Mouse (Mus musculus) thymus, postnatal 36 days (tissue): ENCODE measurements around the gene Inka2.
A peak's percentile ranks its signal among the peaks of the same experiment; 100 is the strongest.
"Not testable (repeated sequence)": the region's sequence is repeated elsewhere in the genome, so short reads cannot be mapped to it uniquely, and the experiment has no call there.

ENCODE experiments used
- DNase-seq, 2 experiments: peaks; one replicate each; pipeline ENCODE4 v3.0.0; 2022; ENCODE audit warnings: mixed read lengths in 2 of 2

Inka2 gene

DNA sequence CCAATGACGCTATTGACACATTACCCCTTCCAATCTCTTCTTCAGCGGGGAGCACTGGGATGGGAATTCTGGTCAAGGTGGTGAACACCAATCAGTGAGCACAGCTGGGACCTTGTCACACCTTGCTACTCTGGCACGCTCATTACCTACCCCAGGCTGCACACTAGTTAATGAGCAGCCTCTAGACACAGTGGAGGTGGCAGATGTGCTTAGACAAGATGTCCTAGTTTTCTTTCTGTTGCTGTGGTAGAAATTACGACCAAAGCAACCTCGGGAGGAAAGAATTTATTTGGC lies 7.3 kb upstream of the Inka2 start:
- DNase-seq, result no peak

DNA sequence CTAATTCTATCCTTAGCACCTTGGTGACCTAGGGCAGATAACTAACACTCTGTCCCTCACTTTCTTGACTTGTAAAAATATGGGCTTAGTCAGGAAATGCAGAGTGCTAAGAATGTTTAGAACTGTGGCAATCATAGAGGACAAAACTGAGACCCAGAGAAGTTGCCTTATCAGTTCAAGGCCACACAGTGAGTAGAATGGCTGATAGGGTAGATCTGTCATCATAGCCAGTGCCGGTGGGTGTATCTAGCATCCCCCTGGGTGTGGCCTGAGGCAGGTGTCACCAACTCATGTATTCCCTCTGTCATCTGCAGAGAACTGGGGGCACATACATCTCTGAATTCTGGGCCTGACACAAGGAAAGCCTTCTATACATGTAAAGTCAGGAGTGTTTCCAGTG lies 6.1 kb upstream of the Inka2 start:
- DNase-seq, result no peak

DNA sequence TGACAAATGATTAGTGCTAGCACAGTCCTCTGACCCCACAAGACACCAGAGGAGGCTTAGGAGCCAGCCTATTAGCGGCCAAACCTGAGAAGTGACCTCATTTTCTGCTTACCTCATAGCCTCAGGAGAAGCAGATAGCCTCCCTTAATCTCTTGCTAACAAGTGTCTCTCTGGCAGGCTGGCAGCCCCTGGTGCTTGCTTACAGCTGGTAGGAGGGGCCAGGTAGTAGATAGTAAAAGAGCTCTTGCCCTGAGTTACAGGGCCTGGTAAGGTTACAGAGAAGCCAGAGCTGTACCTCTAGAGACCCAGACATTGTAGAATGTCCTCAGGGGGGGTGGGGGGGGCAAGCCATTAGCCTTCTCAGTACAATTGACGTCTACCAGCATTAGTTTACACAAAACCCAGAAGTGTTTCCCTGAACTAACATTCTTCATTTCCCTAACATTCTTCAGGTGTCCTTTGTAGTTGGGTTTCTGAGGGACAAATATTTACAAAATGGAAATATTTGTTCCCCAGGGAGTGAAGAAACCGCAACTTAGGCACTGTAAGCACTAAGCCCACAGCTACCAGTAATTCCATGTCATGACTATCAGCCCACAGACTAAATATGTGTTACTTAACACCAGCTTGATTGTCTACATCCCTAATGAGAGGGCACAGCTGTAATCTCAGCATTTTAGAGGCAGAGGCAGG lies 5.0 kb upstream of the Inka2 start:
- no peak for DNase-seq

DNA sequence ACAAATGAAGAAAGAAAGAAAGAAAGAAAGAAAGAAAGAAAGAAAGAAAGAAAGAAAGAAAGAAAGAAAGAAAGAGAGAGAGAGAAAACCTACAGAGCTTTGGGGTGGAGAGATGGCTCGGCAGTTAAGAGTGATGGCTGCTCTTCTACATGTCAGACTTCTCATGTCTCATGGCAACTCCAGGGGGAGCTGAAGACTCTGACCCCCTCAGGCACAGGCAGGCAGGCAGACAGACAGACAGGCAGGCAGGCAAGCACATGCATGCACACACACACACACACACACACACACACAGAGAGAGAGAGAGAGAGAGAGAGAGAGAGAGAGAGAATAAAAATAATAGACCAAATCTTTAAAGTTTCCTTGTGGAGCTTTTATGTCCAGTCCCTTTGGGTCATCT lies 3.6 kb upstream of the Inka2 start:
- DNase-seq, result not testable (repeated sequence)

DNA sequence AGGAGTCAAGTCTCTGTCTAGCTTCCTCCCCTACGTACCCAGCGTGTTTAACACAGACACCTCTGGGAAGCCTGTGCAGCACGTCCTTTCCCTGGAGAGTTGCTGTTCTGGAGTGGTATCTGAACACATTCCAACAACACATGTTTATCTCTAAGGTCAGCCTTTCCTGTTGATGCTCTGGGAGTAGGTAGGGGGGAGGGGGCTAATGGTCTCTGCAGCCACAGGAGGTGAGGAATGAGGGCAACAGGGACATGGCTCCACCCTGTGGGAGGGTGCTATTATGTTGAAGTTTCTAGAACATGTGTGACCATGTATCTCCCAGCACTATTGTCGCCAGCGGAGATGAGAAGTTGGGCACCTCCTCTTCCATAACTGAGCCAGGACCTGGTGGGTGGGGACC lies 3.0 kb upstream of the Inka2 start:
- DNase-seq, result no peak

DNA sequence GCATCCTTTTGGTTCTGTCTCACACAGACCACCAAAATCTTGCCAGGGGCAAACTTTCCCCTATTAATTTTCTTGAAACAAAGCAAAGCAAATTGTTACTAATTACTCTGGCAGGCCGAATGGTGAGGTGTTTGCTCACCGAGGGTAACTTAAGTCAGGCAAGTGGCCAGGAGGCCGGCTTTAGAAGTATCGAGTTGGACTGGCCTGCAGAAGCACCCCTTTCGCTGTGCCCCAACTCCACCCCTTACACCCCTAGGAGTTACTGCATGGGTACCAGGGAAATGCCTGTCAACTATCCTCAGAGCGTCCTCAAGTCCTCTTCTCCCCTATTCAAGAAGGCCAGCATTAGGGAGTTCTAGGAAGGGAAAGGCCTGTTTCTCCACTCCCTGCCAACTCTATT lies 828 bp upstream of the Inka2 start:
- no peak for DNase-seq

DNA sequence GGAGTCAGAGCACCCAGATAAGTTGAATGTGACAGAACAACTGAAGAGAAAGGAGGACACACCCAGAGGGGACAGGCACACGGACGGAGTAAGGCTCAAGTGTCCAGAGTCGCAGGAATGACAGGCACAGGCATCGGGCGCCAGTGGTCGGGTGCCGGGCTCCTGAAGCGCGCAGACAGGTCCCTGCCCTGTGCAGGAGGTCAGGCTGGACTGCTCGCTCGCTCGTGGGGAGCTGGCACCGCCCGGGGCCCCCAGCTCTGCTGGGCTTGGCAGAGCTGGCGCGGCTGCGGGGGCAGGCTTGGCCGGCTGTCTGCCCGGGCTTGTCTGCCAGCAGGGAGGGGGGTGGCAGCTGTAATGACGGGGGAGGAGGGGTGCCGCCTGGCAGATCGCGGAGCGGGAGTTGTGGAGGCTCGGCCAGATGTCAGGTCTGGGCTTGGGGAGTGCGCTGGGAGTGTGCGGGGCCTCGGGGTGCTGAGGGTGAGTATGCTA lies 706 bp downstream of the Inka2 start:
- peak; percentile 47 to 59 for DNase-seq

DNA sequence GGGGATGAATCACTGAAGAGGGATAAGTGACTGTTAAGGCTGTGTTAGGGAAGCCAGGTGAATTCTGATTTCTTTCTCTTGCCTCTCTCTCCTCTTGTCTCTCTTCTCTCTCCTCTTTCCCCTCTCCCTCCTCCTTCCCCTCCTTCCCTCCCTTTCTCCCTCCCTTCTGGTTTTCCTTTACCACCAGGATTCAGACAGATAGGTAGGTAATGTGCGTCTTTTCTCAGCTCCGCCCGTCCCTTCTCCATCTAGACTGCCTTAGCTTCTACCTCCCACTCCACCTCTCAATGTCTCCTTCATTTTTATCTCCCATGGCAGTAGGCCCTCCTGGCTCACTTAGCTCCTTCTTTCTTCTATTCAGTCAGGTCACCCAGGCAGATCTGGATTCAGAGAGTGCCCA lies 1.2 kb downstream of the Inka2 start:
- DNase-seq, result no peak

DNA sequence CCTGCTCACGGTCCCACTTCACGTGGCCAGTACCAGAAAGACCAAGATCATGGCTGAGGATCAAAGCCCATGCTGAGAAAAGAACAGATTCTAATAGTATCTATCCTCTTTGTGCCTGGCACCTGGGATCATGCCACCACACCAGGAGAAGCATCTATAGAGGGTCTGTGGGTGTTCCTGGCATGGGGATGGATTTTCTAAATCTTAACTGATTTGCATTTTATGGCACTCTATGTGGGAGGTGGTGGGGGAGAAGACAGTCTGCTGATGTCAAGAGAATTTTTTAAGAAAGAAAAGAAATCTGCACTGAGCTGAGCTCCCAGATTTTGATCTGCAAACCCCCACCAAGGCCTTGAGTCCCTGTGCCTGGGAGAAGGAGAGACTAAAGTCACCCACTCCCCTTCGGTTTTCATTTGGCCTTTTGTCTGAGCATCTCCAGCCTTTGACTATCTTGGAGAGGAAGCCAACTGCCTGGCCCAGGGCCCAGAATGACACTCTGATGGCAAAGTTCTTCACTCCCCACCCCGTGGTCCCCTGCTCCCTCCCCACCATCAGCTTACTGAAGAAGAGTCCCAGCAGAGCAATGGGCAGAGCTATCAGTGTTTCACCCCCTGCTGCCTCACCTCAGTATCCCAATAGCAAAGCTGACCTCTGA lies 2.1 kb downstream of the Inka2 start:
- DNase-seq, result no peak

DNA sequence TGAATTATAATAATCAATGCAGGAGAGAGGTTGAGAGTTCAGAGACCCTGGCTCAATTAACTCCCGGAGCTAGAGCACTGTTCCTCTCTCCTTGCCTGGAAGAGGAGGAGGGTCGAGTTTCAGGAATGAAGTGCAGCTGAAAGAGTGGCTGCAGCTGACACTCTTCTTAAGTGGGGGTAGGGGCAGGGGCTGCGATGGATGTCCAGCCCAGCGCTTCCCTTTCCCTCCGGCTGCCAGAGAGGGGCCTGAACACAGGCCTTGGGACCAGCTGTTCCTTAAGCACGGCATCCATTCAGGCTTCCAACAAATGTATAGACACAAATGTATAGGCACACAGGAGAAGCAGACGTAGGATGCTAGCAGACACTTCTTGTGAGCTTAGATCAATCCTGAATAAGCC lies 3.2 kb downstream of the Inka2 start:
- no peak for DNase-seq

DNA sequence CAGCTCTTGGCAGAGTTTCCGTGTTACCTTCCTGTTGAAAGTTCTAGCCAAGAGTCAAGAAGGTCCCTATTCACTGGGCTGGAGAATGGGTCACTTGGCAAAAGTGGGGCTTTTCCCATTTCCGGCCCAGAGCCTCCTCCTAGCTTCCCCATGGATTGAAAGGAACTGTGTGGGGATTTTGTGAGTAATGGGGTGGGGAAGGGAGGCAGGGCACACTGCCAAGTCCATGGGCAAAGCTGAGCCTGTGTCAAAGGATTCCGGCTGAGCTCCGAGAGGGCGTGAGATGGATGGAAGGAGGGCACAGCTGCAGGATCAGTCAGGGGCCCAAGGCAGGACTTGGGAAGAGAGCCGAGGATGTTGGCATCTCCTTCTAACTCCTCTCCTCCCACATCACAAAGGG lies 5.8 kb downstream of the Inka2 start:
- DNase-seq, result no peak

DNA sequence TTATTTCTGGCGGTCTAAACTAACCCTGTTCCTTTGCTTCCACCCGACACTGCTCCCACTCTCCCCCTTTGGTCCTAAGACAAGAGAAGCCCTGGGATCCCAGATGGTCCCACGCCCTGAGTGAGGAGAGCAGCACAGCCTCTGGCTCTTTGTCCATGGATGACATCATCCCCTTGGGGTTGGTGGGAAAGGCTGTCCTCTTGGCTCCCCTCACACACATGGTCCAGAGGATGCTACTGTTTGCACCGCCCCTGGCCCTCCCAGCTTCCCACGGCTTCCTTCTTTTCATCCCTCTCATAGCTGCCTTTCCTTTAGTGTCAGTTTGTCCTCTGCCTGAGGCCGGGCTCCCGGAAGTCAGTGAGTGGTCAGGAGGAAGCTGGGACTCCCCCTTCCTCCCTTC lies 7.3 kb downstream of the Inka2 start:
- DNase-seq, result no peak

DNA sequence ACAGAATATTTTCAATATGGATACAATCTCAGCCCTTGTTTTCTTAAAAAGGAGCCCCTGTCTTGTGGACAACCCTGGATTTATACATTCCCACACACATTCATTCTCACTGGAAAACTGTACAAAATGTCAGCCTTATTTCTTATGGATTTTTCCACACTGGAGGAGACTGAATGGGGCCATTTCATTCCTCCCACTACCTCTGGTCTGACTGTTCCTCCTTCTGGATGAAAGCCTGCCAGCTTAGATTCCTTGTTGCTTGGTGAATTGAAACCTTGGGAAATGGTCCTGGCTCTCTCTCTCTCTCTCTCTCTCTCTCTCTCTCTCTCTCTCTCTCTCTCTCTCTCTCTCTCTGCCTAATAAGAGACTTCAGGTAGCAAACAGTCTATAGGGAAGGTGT lies 8.4 kb downstream of the Inka2 start:
- DNase-seq, result no peak

DNA sequence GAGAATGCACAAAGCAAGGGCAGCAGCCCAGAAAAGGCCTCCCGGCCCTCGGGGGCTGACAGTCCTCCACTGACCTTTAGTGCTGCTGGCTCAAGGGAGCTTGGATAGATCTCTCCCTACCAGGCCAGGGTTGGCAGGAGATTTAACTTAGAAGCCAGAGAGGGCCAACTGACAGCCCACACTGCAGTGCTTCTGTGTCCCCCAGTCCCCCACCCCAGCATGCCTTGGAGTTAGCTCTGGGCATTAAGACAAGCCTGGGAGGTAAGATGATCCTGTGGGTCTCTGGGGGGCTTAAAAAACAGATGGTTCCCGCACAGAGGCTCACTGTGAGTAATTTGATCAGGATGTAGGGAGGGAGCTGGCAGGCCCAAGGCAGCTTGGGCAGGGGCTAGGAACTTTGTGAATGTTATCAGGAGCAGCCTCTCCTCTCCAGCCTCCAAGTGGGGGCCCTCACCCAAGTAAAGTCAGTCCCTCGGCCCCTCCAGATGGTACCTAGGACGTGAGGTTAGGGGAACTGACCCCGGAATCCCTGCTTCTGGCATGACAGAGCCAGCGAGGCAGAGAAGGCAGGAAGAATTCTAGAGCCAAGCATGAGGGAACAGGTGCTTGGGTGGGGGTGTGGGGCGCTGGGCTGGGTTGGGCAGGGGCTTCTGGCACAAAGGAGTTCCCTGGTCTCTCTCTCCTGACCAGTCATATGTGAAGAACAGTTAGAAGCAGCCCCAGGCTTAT lies 9.9 kb downstream of the Inka2 start:
- DNase-seq, result no peak

DNA sequence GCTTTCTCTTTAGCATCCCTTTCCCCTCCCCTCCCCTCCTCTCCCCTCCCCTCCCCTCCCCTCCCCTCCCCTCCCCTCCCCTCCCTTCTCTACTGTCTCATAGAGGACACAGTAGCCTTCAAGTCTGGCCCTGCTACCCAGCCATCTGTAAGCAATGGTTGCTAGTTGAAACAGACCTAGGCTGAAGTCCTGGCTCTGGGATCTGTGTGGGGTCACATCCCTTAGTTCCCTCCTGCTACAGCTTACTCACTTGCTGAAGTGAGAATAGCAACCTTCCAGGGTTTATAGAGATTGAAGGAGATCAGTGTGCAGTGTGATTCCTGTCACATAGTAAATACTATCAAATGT lies 10.4 kb downstream of the Inka2 start:
- no peak for DNase-seq

DNA sequence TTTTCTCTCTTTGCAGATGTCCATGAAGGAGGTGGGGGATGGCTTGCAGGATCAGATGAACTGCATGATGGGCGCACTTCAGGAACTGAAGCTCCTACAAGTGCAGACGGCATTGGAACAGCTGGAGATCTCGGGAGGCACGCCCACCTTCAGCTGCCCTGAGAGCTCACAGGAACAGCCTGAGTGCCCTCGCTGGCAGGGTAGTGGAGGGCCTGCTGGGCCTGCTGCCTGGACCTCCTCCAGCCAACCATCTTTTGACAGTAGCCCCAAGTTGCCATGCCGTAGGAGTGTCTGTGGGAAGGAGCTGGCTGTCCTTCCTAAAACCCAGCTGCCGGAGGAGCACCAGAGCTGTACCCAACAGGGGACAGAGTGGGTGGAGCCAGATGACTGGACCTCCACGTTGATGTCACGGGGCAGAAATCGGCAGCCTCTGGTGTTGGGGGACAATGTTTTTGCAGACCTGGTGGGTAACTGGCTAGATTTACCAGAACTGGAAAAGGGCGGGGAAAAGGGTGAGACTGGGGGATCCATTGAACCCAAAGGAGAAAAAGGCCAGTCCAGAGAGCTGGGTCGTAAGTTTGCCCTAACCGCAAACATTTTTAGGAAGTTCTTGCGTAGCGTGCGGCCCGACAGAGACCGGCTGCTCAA lies 12.1 kb downstream of the Inka2 start:
- no peak for DNase-seq

DNA sequence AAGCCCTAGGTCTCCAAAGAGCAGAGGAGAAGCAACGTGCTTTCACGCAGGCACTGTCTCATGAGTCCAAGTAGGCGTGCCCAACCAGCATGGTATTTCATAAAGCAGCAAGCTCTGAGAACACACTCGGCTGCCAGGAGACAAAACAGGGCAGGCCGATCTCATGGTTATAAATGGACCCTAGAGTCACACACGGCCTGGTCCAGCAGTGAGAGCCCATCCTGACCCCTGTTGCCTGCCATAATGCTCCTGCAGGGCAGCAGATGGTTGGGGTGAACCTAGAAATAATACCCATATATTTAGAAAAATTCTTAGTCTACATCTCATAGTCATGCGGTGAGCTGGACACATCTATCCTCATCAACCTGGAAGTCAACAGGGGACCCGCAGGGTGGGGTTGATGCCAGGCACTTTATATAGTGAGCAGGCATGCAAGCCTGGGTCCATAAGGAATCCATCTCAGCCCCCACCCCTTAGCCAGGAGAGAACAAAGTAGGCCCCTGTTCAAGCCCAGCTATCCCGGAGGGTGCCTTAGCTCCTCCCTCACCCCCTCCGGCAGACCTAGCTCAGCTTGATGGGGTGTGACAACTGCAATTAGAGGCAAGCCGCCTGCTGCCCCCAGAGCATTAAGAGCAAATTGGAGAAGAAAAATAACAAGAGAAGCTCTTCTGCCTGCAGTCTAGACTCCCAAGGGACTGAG lies 13.6 kb downstream of the Inka2 start:
- no peak for DNase-seq

DNA sequence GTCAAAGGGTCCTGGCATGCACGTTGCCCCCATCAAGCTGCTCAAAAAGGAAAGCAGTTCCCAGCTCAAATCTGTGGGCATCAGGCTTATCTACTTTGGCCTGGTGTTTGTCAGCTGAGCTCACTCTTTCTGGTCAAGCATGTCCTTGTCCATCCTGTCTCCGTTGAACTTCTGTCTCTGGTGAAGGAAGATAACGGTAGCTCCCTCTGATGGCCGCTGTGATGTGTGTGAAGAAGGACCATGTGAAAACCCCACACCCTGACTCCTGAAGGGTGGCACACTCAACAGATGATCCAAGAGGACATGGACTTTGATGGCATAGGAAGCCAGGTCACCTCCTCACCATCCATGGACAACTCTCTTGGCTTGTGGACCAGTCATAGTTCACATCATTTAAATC lies 14.3 kb downstream of the Inka2 start:
- DNase-seq, result no peak

DNA sequence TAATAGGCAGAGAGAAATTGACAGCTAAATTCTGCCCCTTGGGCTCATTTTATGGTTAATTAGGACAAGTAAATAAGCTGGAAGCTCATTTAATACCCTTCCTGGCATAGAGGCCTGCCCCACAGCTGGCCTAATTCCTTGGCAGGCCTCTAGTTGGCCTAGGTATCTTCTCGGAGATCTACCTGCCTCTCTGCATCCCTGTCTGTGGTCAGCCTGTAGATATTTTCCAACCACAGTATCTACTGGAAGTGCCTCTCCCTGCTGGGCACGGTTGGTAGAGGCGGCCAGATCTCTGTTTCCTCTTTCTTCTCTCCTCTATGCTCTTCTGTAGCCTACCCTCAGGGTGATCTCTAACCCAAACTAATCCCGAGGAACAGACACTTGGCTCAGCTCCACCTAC lies 15.6 kb downstream of the Inka2 start:
- DNase-seq, result no peak

DNA sequence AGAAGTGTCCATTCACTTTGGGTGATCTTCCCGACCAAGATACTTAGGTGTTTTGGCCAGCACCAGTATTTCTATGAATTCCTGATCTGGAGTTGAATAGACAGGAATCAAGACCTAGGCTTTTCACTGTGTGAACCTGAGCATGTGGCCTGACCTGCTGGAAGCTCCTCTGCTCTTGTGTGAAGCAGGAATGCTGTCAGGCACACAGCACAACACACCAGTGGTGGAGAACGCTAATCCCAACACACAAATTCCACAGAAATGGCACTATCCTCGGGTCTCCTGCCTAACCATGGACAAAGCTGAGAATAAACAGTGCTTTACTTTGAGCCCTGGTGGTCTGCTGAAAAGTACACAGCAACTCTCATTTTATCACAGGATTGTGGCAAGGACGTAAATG lies 16.1 kb downstream of the Inka2 start:
- DNase-seq, result no peak

DNA sequence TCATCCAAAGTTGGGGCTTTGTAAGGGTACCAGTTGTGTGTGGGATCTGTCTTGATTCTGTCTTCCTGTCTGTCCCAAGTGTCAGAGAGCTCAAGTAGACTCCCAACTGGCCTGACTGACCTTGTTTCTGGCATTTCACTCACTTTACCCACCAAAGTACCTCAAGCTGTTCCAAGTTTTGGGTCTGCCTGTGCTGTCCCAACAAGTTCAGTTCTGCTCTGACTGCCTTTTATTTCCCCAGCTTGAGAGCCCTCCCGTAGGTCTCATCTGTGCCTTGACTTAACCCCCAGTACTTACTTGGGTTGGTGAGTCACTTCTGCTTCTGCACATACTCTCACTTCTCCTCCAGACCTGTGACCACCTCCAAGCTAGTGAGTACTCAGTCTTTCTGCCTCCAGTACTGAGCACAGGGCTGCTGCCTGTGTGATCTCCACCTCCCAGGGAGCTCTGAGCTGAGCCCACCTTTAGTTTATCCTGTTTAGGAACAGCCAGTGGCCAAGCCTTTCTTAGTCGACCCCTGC lies 17.3 kb downstream of the Inka2 start:
- DNase-seq, result no peak

DNA sequence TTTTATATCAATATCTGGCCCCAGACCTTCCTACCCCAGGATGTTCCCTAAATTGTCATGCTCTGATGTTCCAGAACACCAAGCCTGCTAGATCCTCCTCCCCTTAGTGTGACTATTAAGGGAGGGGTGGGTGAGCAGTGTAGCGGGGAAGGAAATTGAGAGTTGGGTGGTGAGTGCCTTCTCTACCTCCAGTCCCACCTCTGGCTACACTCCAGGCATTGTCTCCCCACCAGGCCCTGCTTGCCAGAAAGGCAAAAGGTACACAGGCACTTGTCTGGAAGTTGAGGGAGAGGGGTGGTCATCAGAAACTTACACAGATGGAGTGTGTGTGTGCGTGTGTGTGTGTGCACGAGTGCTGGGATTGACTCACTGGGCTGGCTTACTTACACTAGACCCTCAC lies 18.1 kb downstream of the Inka2 start:
- no peak for DNase-seq

DNA sequence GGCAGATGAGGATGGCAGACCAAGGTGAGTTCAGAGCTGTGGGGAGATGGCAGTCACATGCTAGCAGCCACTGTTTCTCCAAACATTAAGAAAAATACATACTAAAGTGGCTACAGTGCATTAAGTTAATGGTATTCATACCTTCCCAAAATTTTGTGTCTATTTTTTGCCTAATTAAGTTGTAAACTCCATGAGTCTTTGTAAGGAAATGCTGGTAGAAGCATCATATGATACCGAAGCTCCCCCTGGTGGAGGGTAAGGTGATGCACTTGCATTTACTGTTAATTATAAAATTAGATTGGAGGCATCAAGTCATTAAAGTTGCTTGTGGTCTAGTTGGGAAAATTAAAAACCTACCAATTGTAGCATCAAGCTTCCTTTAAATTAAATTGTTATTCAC lies 21.6 kb downstream of the Inka2 start:
- peak in 1 of 2 experiments; percentile 30 for DNase-seq
